Mouse (Mus musculus): ENCODE results near the gene Rgs14. TPM values are rescaled to one million over a fixed set of nuclear protein-coding genes. Genes with fewer than 3 reads are reported as not detected.

The Rgs14 gene
- total and polyA plus RNA-seq, 2 experiments: 0.28 to 0.70 TPM

GRCm38 (mm10) chr13:55420018-55420932 lies 50.7 kb downstream of the Rgs14 start:
- WGBS: 74% methylated on average over 51 of the region's 51 CpGs
- H3K27me3 ChIP-seq (ENCODE audit: control insufficient read depth, insufficient read depth, low read length): no peaks in the 10 kb centered on the region
- no peaks in the 10 kb centered on the region for H3K79me2 ChIP-seq (ENCODE audit: control insufficient read depth, insufficient read depth, low read length)
- H3K9ac ChIP-seq (ENCODE audit: low read depth, low read length): no peak overlapping the region
- H3K36me3 ChIP-seq (ENCODE audit: control insufficient read depth, insufficient read depth, low read length): peaks cover 6% of the 10 kb centered on the region; the same call in 1 of the 2 replicates
- no peak for DNase-seq (ENCODE audit: extremely low read depth, low read depth, low spot score)
- H3K4me1 ChIP-seq (ENCODE audit: control insufficient read depth, insufficient read depth, low read length): peaks cover 2% of the 10 kb centered on the region; the same call in 1 of the 2 replicates
- TF ChIP-seq POLR2A (IDR thresholded peaks at IDR 0.05; ENCODE audit: extremely low read depth, insufficient read depth, low read length): no peak
- no peak for TF ChIP-seq CTCF (IDR thresholded peaks at IDR 0.05; ENCODE audit: low read depth, low read length)
- H3K4me3 ChIP-seq (ENCODE audit: insufficient read depth, low read depth, low read length): no peak overlapping the region
- no peak overlapping the region for H3K27ac ChIP-seq (replicated peaks; ENCODE audit: insufficient read depth, low read depth, low read length)

DNA sequence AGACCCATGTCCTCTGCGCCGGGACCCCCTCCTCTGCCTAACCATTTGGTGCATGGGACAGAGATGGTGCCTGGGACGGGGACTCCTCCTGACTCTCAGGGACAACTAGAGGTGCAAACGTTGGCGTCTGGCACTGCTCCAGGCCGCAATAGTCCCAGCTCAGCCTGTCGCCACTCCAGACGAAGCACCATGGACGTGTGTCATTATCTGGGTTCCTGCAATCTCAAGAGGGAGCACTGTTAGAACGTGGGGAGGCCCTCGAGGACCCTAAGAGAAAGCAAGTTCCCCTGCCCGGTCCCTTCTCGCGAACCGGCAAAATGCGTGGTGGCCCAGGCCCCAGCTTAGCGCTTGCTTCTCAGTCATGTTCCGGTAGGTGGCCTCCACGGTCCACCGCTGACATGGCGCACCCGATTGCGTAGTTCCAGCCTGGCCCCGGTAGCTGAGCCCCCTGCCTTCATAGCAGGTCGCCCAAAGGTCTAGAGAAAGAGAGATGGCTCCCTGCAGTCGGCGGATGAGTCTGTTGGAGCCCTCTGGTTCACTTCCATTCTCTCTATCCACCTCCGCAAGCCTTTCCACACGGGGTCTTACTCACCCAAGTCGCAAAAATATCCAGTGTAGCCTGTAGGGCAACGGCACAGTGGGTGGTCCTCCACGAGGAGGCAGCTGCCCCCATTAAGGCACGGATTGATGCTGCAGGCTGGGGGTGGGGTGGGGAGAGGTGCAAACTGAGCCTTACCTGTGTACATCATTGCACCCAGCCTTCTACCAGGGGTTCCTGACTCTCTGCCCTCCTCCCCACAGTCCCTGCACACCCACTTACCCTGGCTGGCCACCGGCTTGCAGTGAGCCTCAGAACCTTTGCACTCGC lies 51.6 kb downstream of the Rgs14 start:
- TF ChIP-seq CTCF (IDR thresholded peaks at IDR 0.05; ENCODE audit: low read depth, low read length): peak; percentile 75
- no peak for TF ChIP-seq POLR2A (IDR thresholded peaks at IDR 0.05; ENCODE audit: extremely low read depth, insufficient read depth, low read length)
- Histone ChIP-seq H3K36me3 (ENCODE audit: control insufficient read depth, insufficient read depth, low read length) (peaks cover 6% of the 10 kb centered on the region; the same call in 1 of the 2 replicates), H3K79me2 (ENCODE audit: control insufficient read depth, insufficient read depth, low read length) (peaks cover 6% of the 10 kb centered on the region; the same call in 1 of the 2 replicates), H3K27ac (replicated peaks; ENCODE audit: insufficient read depth, low read depth, low read length) (no peak overlapping the region), H3K4me1 (ENCODE audit: control insufficient read depth, insufficient read depth, low read length) (peaks cover 2% of the 10 kb centered on the region; the same call in 1 of the 2 replicates), H3K4me3 (ENCODE audit: insufficient read depth, low read depth, low read length) (no peak overlapping the region; the same call in none of the 2 replicates), H3K27me3 (ENCODE audit: control insufficient read depth, insufficient read depth, low read length) (no peaks in the 10 kb centered on the region), H3K9ac (ENCODE audit: low read depth, low read length) (peak overlapping the region; percentile 30; the same call in 1 of the 2 replicates)
- no peak for DNase-seq (ENCODE audit: extremely low read depth, low read depth, low spot score)
- 62% methylated on average over 35 of the region's 35 CpGs for WGBS

GRCm38 (mm10) chr13:55426613-55427012 lies 57.1 kb downstream of the Rgs14 start, which contains the start of gene F12:
F12 (minus strand) TSS chr13:55426793.
- Histone ChIP-seq H3K4me3 (ENCODE audit: insufficient read depth, low read depth, low read length) (peak within 1 kb of the TSS; percentile 71), H3K27me3 (ENCODE audit: control insufficient read depth, insufficient read depth, low read length) (no peaks in the 10 kb centered on the region), H3K27ac (replicated peaks; ENCODE audit: insufficient read depth, low read depth, low read length) (peak within 1 kb of the TSS; percentile 98), H3K36me3 (ENCODE audit: control insufficient read depth, insufficient read depth, low read length) (peaks cover 4% of the 10 kb centered on the region; the same call in 1 of the 2 replicates), H3K79me2 (ENCODE audit: control insufficient read depth, insufficient read depth, low read length) (peaks cover 11% of the 10 kb centered on the region; the same call in 1 of the 2 replicates), H3K9ac (ENCODE audit: low read depth, low read length) (peak within 1 kb of the TSS; percentile 95), H3K4me1 (ENCODE audit: control insufficient read depth, insufficient read depth, low read length) (peaks cover 20% of the 10 kb centered on the region)
- DNase-seq (ENCODE audit: extremely low read depth, low read depth, low spot score): peak; percentile 83
- 21% methylated on average over 10 of the region's 10 CpGs for WGBS
- TF ChIP-seq CTCF (IDR thresholded peaks at IDR 0.05; ENCODE audit: low read depth, low read length) (no peak), POLR2A (IDR thresholded peaks at IDR 0.05; ENCODE audit: extremely low read depth, insufficient read depth, low read length) (peak; percentile 84)

GRCm38 (mm10) chr13:55429226-55429888 lies 59.8 kb downstream of the Rgs14 start:
- no peaks in the 10 kb centered on the region; the same call in 1 of the 2 replicates for H3K36me3 ChIP-seq (ENCODE audit: control insufficient read depth, insufficient read depth, low read length)
- H3K4me1 ChIP-seq (ENCODE audit: control insufficient read depth, insufficient read depth, low read length): peaks cover 18% of the 10 kb centered on the region
- peak overlapping the region; percentile 93 for H3K27ac ChIP-seq (replicated peaks; ENCODE audit: insufficient read depth, low read depth, low read length)
- H3K4me3 ChIP-seq (ENCODE audit: insufficient read depth, low read depth, low read length): peak overlapping the region; percentile 31
- no peaks in the 10 kb centered on the region for H3K27me3 ChIP-seq (ENCODE audit: control insufficient read depth, insufficient read depth, low read length)
- WGBS: 19% methylated on average over 12 of the region's 12 CpGs
- peak; percentile 95 for DNase-seq (ENCODE audit: extremely low read depth, low read depth, low spot score)
- peaks cover 11% of the 10 kb centered on the region; the same call in 1 of the 2 replicates for H3K79me2 ChIP-seq (ENCODE audit: control insufficient read depth, insufficient read depth, low read length)
- no peak for TF ChIP-seq CTCF (IDR thresholded peaks at IDR 0.05; ENCODE audit: low read depth, low read length)
- no peak for TF ChIP-seq POLR2A (IDR thresholded peaks at IDR 0.05; ENCODE audit: extremely low read depth, insufficient read depth, low read length)
- H3K9ac ChIP-seq (ENCODE audit: low read depth, low read length): peak overlapping the region; percentile 63

DNA sequence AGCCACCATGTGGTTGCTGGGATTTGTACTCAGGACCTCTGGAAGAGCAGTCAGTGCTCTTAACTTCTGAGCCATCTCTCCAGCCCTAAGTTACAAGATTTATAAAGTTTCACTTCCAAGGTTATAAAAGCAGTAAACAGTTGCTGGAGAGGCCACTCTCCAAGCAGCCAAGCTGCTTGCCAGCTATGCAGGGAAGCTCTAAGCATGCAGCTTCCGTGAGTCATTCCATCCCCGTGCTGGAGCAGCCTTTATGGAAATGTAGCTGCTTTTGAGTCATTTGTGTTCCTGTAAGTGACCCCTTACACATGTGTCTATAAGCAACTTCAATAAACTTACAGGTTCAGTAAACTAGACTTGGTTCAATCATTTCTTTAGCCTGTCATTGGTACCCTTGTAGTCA lies 61.0 kb downstream of the Rgs14 start:
- H3K4me1 ChIP-seq (ENCODE audit: control insufficient read depth, insufficient read depth, low read length): peaks cover 18% of the 10 kb centered on the region
- TF ChIP-seq CTCF (IDR thresholded peaks at IDR 0.05; ENCODE audit: low read depth, low read length): no peak
- TF ChIP-seq POLR2A (IDR thresholded peaks at IDR 0.05; ENCODE audit: extremely low read depth, insufficient read depth, low read length): no peak
- no peak for DNase-seq (ENCODE audit: extremely low read depth, low read depth, low spot score)
- no peak overlapping the region for H3K27ac ChIP-seq (replicated peaks; ENCODE audit: insufficient read depth, low read depth, low read length)
- peaks cover 11% of the 10 kb centered on the region; the same call in 1 of the 2 replicates for H3K79me2 ChIP-seq (ENCODE audit: control insufficient read depth, insufficient read depth, low read length)
- H3K4me3 ChIP-seq (ENCODE audit: insufficient read depth, low read depth, low read length): no peak overlapping the region
- H3K27me3 ChIP-seq (ENCODE audit: control insufficient read depth, insufficient read depth, low read length): no peaks in the 10 kb centered on the region
- no peaks in the 10 kb centered on the region for H3K36me3 ChIP-seq (ENCODE audit: control insufficient read depth, insufficient read depth, low read length)
- H3K9ac ChIP-seq (ENCODE audit: low read depth, low read length): no peak overlapping the region
- WGBS: 82% methylated on average over 2 of the region's 2 CpGs

Measured in liver, adult 2 months (tissue).